Mouse (Mus musculus) megakaryocyte, adult 5-6 weeks (primary cell): ENCODE data around the gene Gm20388. TPM values are rescaled to one million over a fixed set of nuclear protein-coding genes. Genes with fewer than 3 reads are reported as not detected.

ENCODE experiments used
- ATAC-seq: 2 replicates; pipeline ENCODE4 v1.8.0; 2016; ENCODE audit warnings: mild to moderate bottlenecking, inconsistent platforms; ENCODE audit not compliant: poor library complexity, severe bottlenecking
- total RNA-seq, 2 experiments: library from RNA; stranded (forward) in 1 of 2; stranded (reverse) in 1 of 2; fragments of 153-499, 151-499 nt in 1 of 2; fragments of 221-1000, 200-1000 nt in 1 of 2; gene quantifications; 2 replicates each; pipeline versions ENCODE4 v1.2.3 to v1.2.4; 2015 to 2017

The Gm20388 gene
- total RNA-seq, 2 experiments from 2014 or later, result 7.6 to 15.5 TPM

- no peak for ATAC-seq
These were observed 507.5 kb downstream of the Gm20388 start for GRCm38 (mm10) chr8:120418188-120418587.

- ATAC-seq, result no peak
These were observed 509.0 kb downstream of the Gm20388 start for GRCm38 (mm10) chr8:120419675-120420074.

- ATAC-seq, result no peak
These were observed 509.6 kb downstream of the Gm20388 start for GRCm38 (mm10) chr8:120420226-120420625.

- ATAC-seq, result no peak
These were observed 511.0 kb downstream of the Gm20388 start for GRCm38 (mm10) chr8:120421638-120422037.

- no peak for ATAC-seq
These were observed 511.6 kb downstream of the Gm20388 start for GRCm38 (mm10) chr8:120422236-120422635.

GRCm38 (mm10) chr8:120423576-120423975 is 512.9 kb downstream of the Gm20388 start:
- no peak for ATAC-seq

- ATAC-seq, result no peak
These were observed 514.2 kb downstream of the Gm20388 start for GRCm38 (mm10) chr8:120424829-120425198.

GRCm38 (mm10) chr8:120425199-120425941 is 514.7 kb downstream of the Gm20388 start:
- no peak for ATAC-seq

- no peak for ATAC-seq
These were observed 515.5 kb downstream of the Gm20388 start for GRCm38 (mm10) chr8:120426105-120426504.

- 0 out of 2 replicates have a peak, but pooled peaks have one; percentile 16 for ATAC-seq
These were observed 516.2 kb downstream of the Gm20388 start for GRCm38 (mm10) chr8:120426622-120427385.

- no peak for ATAC-seq
These were observed 517.9 kb downstream of the Gm20388 start for GRCm38 (mm10) chr8:120428492-120428891.

- no peak for ATAC-seq
These were observed 518.5 kb downstream of the Gm20388 start for GRCm38 (mm10) chr8:120429116-120429515.

- no peak for ATAC-seq
These were observed 520.4 kb downstream of the Gm20388 start for GRCm38 (mm10) chr8:120431042-120431441.

- ATAC-seq, result no peak
These were observed 521.8 kb downstream of the Gm20388 start for GRCm38 (mm10) chr8:120432438-120432837.

GRCm38 (mm10) chr8:120433143-120433542 is 522.5 kb downstream of the Gm20388 start:
- ATAC-seq, result no peak

GRCm38 (mm10) chr8:120433734-120434133 is 523.1 kb downstream of the Gm20388 start:
- ATAC-seq, result no peak

- peak; percentile 50 for ATAC-seq
These were observed 525.1 kb downstream of the Gm20388 start for GRCm38 (mm10) chr8:120435781-120436180.

GRCm38 (mm10) chr8:120436491-120437030 is 525.9 kb downstream of the Gm20388 start:
- peak; percentile 60 for ATAC-seq

GRCm38 (mm10) chr8:120437207-120437606 is 526.6 kb downstream of the Gm20388 start:
- ATAC-seq, result peak; percentile 41

GRCm38 (mm10) chr8:120437666-120438395 is 527.2 kb downstream of the Gm20388 start:
- 0 out of 2 replicates have a peak, but pooled peaks have one; percentile 1 for ATAC-seq

- no peak for ATAC-seq
These were observed 528.7 kb downstream of the Gm20388 start for GRCm38 (mm10) chr8:120439309-120439708.
